Mouse (Mus musculus) layer of hippocampus, postnatal 36 days (tissue): ENCODE data around the gene Scgb1b19. TPM values are rescaled to one million over a fixed set of nuclear protein-coding genes. Genes with fewer than 3 reads are reported as not detected.
"Not testable (repeated sequence)": the region's sequence is repeated elsewhere in the genome, so short reads cannot be mapped to it uniquely, and the experiment has no call there.

ENCODE experiments used
- DNase-seq, 2 experiments: peaks; one replicate each; pipeline ENCODE4 v3.0.0; 2022
- total RNA-seq, 2 experiments: library from RNA; stranded (reverse); gene quantifications; 2 replicates each; pipeline ENCODE4 v1.2.3; 2021

Gene Scgb1b19
- total RNA-seq, result not detected

GRCm38 (mm10) chr7:33286991-33287390 lies at the start of gene Scgb1b19:
Scgb1b19 (plus strand) TSS chr7:33287291.
- DNase-seq, result not testable (repeated sequence)

DNA sequence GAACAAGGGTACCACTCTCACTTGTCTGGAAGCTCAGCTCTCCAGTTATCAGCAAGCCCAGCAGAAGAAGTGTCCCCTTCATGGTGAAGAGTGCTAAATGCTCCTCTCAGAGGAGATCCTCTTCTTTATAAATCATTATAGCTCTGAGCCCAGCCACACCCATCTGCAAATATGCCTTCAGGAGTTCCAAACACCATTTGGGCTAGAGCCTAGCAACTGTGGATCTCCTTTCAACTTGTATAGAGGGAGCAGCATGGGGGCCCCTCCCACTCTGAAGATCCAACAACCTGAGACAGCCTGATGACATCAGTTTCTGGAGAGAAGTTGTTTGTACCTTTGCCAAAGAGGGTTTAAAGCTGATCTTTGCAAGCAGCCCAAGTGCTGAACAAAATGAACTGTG lies 6.9 kb upstream of the Scgb1b19 start, which contains the start of gene Scgb2b19:
Gene Scgb2b19, minus strand, starts transcription at position 101 of the 400 bp plus-strand sequence.
- not testable (repeated sequence) for DNase-seq

Other genes with a start within 250 kb of the Scgb1b19 start
- not detected for gene Scgb2b17, start 230.7 kb upstream of the Scgb1b19 start, total RNA-seq
- not detected for gene Scgb1b17, start 223.8 kb upstream of the Scgb1b19 start, total RNA-seq
- gene Scgb2b18, start 113.4 kb upstream of the Scgb1b19 start, total RNA-seq, result not detected
- not detected for gene Scgb1b18, start 101.7 kb upstream of the Scgb1b19 start, total RNA-seq
- gene Scgb2b19, start 7.0 kb upstream of the Scgb1b19 start, total RNA-seq, result not detected
- not detected for gene Scgb2b20, start 79.0 kb downstream of the Scgb1b19 start, total RNA-seq
- gene Scgb1b20, start 85.9 kb downstream of the Scgb1b19 start, total RNA-seq, result not detected
- gene Scgb2b21, start 233.2 kb downstream of the Scgb1b19 start, total RNA-seq, result not detected